In genomic region chr1:186433169-186433665, GRCm38 (mm10) we compare ENCODE assay signal across 11 mouse cellular contexts.
A peak's percentile ranks its signal among the peaks of the same experiment; 100 is the strongest.
DNase-seq lines count a peak whose midpoint lies in the region; ATAC-seq and TF ChIP-seq lines count a peak whose summit lies in the region.
"Had no signal": no experiment of that assay in that cellular context is flagged by ENCODE, and none has a peak within 500 bp of the region (broad histone marks: within the 10 kb centered on the region; RNA-seq: fewer than 3 reads in every experiment).

No protein-coding gene starts in this region.

- peaks cover 18% of the 10 kb centered on the region for H3K4me1 ChIP-seq in lung, embryonic 14.5 days (ENCODE audit: insufficient read depth)
- no peaks in the 10 kb centered on the region for H3K4me1 ChIP-seq in lung, adult 2 months (ENCODE audit: control insufficient read depth, insufficient read depth, low read length)
- peaks cover 21% of the 10 kb centered on the region for H3K4me1 ChIP-seq in forebrain, postnatal 0 days (ENCODE audit: insufficient read depth)
- H3K4me1 ChIP-seq in neural tube, embryonic 12.5 days, result peaks cover 9% of the 10 kb centered on the region

- no peak for TF ChIP-seq CTCF in gastrocnemius, adult 2 months (IDR thresholded peaks at IDR 0.05)
- TF ChIP-seq CTCF in lung, embryonic 14.5 days (IDR thresholded peaks at IDR 0.05; ENCODE audit: low read depth), result no peak
- TF ChIP-seq CTCF in lung, adult 2 months (IDR thresholded peaks at IDR 0.05; ENCODE audit: insufficient read depth, low read length), result no peak
- no peak for TF ChIP-seq CTCF in forebrain, postnatal 0 days (IDR thresholded peaks at IDR 0.05; ENCODE audit: low read depth)

- H3K4me3 ChIP-seq in gastrocnemius, adult 2 months, result peak overlapping the region; percentile 56
- no peak overlapping the region for H3K4me3 ChIP-seq in lung, embryonic 14.5 days (ENCODE audit: low read depth, low read length)
- no peak overlapping the region for H3K4me3 ChIP-seq in lung, adult 2 months (replicated peaks; ENCODE audit: extremely low read depth, low read depth, low read length)
- H3K4me3 ChIP-seq in forebrain, postnatal 0 days (ENCODE audit: low read depth, low read length), result no peak overlapping the region
- no peak overlapping the region for H3K4me3 ChIP-seq in neural tube, embryonic 12.5 days

- ATAC-seq in lung, embryonic 14.5 days (ENCODE audit: insufficient read depth), result peak; percentile 59
- peak; percentile 72 for ATAC-seq in forebrain, postnatal 0 days
- ATAC-seq in neural tube, embryonic 12.5 days (ENCODE audit: low FRiP score, low read depth), result 0 out of 2 replicates have a peak, but pooled peaks have one; percentile 25

- H3K27ac ChIP-seq in gastrocnemius, adult 2 months, result no peak overlapping the region
- peak overlapping the region; percentile 13; the same call in 1 of the 2 replicates for H3K27ac ChIP-seq in lung, embryonic 14.5 days (ENCODE audit: low read depth)
- peak overlapping the region; percentile 57 for H3K27ac ChIP-seq in forebrain, postnatal 0 days (ENCODE audit: low read depth, low read length)
- no peak overlapping the region for H3K27ac ChIP-seq in neural tube, embryonic 12.5 days

- no peaks in the 10 kb centered on the region for H3K27me3 ChIP-seq in lung, embryonic 14.5 days (ENCODE audit: insufficient read depth, low read length)
- no peaks in the 10 kb centered on the region for H3K27me3 ChIP-seq in forebrain, postnatal 0 days (ENCODE audit: insufficient read depth, low read length)
- H3K27me3 ChIP-seq in neural tube, embryonic 12.5 days (replicated peaks), result no peaks in the 10 kb centered on the region

- no peak overlapping the region for H3K4me2 ChIP-seq in lung, embryonic 14.5 days
- no peak overlapping the region for H3K4me2 ChIP-seq in forebrain, postnatal 0 days (ENCODE audit: low read depth)
- H3K4me2 ChIP-seq in neural tube, embryonic 12.5 days (replicated peaks), result no peak overlapping the region

- H3K9ac ChIP-seq in lung, embryonic 14.5 days, result no peak overlapping the region
- H3K9ac ChIP-seq in forebrain, postnatal 0 days, result 0 out of 2 replicates have a peak overlapping the region, but pooled peaks have one; percentile 25
- H3K9ac ChIP-seq in neural tube, embryonic 12.5 days, result no peak overlapping the region

- no peaks in the 10 kb centered on the region for H3K9me3 ChIP-seq in lung, embryonic 14.5 days (ENCODE audit: low read depth, low read length)
- no peaks in the 10 kb centered on the region for H3K9me3 ChIP-seq in forebrain, postnatal 0 days (ENCODE audit: low read length)
- H3K9me3 ChIP-seq in neural tube, embryonic 12.5 days, result no peaks in the 10 kb centered on the region

- DNase-seq in gastrocnemius, adult 2 months, result peak; percentile 21
- DNase-seq in gastrocnemius, adult 8-10 months (ENCODE audit: low spot score in 2 of 2), result no peak
- peak; percentile 73 for DNase-seq in lung, embryonic 14.5 days
- DNase-seq in lung, adult 2 months, result no peak
- peak; percentile 68 for DNase-seq in forebrain, postnatal 0 days
- no peak for DNase-seq in thymus, postnatal 25 days
- DNase-seq in heart, postnatal 36 days, result no peak
- DNase-seq: cerebellum, adult 9-10 months; gastrocnemius, postnatal 10 days; spleen, adult 18-20 months had no signal

- H3K36me3 ChIP-seq in lung, embryonic 14.5 days (ENCODE audit: insufficient read depth), result no peaks in the 10 kb centered on the region
- no peaks in the 10 kb centered on the region for H3K36me3 ChIP-seq in forebrain, postnatal 0 days (ENCODE audit: insufficient read depth)
- H3K36me3 ChIP-seq in neural tube, embryonic 12.5 days, result no peaks in the 10 kb centered on the region

- intact Hi-C loops in gastrocnemius, adult 2 months (cut with DNase I), result no loop called here
- intact Hi-C loops in heart, postnatal 36 days (cut with DNase I), result no loop called here

- no peak for TF ChIP-seq POLR2A in lung, adult 2 months (IDR thresholded peaks at IDR 0.05; ENCODE audit: borderline replicate concordance, extremely low read depth, low read depth, low read length)

- 72% methylated on average over 7 of the region's 7 CpGs for WGBS in lung, embryonic 14.5 days
- 75% methylated on average over 7 of the region's 7 CpGs for WGBS in lung, adult 2 months
- WGBS in forebrain, postnatal 0 days, result 33% methylated on average over 7 of the region's 7 CpGs
- 78% methylated on average over 7 of the region's 7 CpGs for WGBS in neural tube, embryonic 12.5 days

Comparison
In these comparisons a context has a peak if more than half of its experiments do, and no peak if none do; other contexts are left out.
1. DNase-seq: peak in gastrocnemius, adult 2 months (single experiment), lung, embryonic 14.5 days (single experiment) and forebrain, postnatal 0 days (single experiment); none in gastrocnemius, adult 8-10 months (0 of 2), lung, adult 2 months (single experiment), thymus, postnatal 25 days (single experiment) and heart, postnatal 36 days (0 of 2).
2. H3K27ac ChIP-seq: peak in lung, embryonic 14.5 days (single experiment) and forebrain, postnatal 0 days (single experiment); none in gastrocnemius, adult 2 months (single experiment) and neural tube, embryonic 12.5 days (single experiment).
3. Peak in every context shown above with its lines, with median percentiles within 50 percentile points of each other: ATAC-seq.